Comparison of ENCODE assay signal across 8 mouse cellular contexts in genomic region chr17:83732801-83733200, GRCm38 (mm10). TPM values are rescaled to one million over a fixed set of nuclear protein-coding genes. Genes with fewer than 3 reads are reported as not detected.
DNase-seq lines count a peak whose midpoint lies in the region; ATAC-seq and TF ChIP-seq lines count a peak whose summit lies in the region.

No protein-coding gene starts in this region.

- H3K36me3 ChIP-seq in midbrain, embryonic 10.5 days: no peaks in the 10 kb centered on the region
- H3K36me3 ChIP-seq in midbrain, embryonic 13.5 days: no peaks in the 10 kb centered on the region

- DNase-seq in midbrain, embryonic 10.5 days (ENCODE audit: low spot score): peak; percentile 54
- peak; percentile 86 for DNase-seq in MN1 (ENCODE audit: low spot score)
- DNase-seq in cerebellum, adult 2 months: peak; percentile 30 to 60
- peak; percentile 90 for DNase-seq in liver
- DNase-seq in natural killer cell, adult 2 months (ENCODE audit: low spot score in 2 of 2): peak; percentile 76 to 82
- peak; percentile 30 to 72 for DNase-seq in urinary bladder, postnatal 36 days (ENCODE audit: low spot score in 2 of 2)

- no peak overlapping the region for H3K27ac ChIP-seq in midbrain, embryonic 10.5 days (replicated peaks)
- H3K27ac ChIP-seq in midbrain, embryonic 13.5 days: no peak overlapping the region
- H3K27ac ChIP-seq in cerebellum, adult 2 months (ENCODE audit: insufficient read depth, low read length): no peak overlapping the region

- no peaks in the 10 kb centered on the region for H3K27me3 ChIP-seq in midbrain, embryonic 10.5 days (ENCODE audit: low read depth, poor library complexity, severe bottlenecking)
- H3K27me3 ChIP-seq in midbrain, embryonic 13.5 days: no peaks in the 10 kb centered on the region
- no peaks in the 10 kb centered on the region for H3K27me3 ChIP-seq in cerebellum, adult 2 months (ENCODE audit: control insufficient read depth, insufficient read depth, low read length)

- no peak for TF ChIP-seq POLR2A in cerebellum, adult 2 months (IDR thresholded peaks at IDR 0.05; ENCODE audit: borderline replicate concordance, insufficient read depth, low read length)

- WGBS in midbrain, embryonic 10.5 days: 44% methylated on average over 5 of the region's 5 CpGs
- WGBS in midbrain, embryonic 13.5 days: 55% methylated on average over 5 of the region's 5 CpGs
- WGBS in cerebellum, adult 2 months: 47% methylated on average over 5 of the region's 5 CpGs

- no peak for ATAC-seq in midbrain, embryonic 13.5 days
- ATAC-seq in granulocyte monocyte progenitor cell, adult 5-6 weeks (replicated peaks; ENCODE audit: poor library complexity, severe bottlenecking): peak; percentile 75

- no peak overlapping the region for H3K4me3 ChIP-seq in midbrain, embryonic 10.5 days
- no peak overlapping the region for H3K4me3 ChIP-seq in midbrain, embryonic 13.5 days (replicated peaks)
- H3K4me3 ChIP-seq in cerebellum, adult 2 months (replicated peaks; ENCODE audit: insufficient read depth, low read depth, low read length): no peak overlapping the region

- H3K9me3 ChIP-seq in midbrain, embryonic 10.5 days (replicated peaks): no peaks in the 10 kb centered on the region
- no peaks in the 10 kb centered on the region for H3K9me3 ChIP-seq in midbrain, embryonic 13.5 days

- H3K9ac ChIP-seq in midbrain, embryonic 13.5 days (replicated peaks): no peak overlapping the region

- TF ChIP-seq CTCF in cerebellum, adult 2 months (IDR thresholded peaks at IDR 0.05; ENCODE audit: borderline replicate concordance, insufficient read depth, low read depth, low read length): peak; percentile 71

- no peak overlapping the region for H3K4me2 ChIP-seq in midbrain, embryonic 13.5 days (replicated peaks)

- H3K4me1 ChIP-seq in midbrain, embryonic 10.5 days: no peaks in the 10 kb centered on the region; the same call in 1 of the 2 replicates
- no peaks in the 10 kb centered on the region for H3K4me1 ChIP-seq in midbrain, embryonic 13.5 days (replicated peaks)
- H3K4me1 ChIP-seq in cerebellum, adult 2 months (ENCODE audit: control insufficient read depth, insufficient read depth, low read length): no peaks in the 10 kb centered on the region

RNA-seq across cellular contexts. Expression of gene Mta3, which starts 26.8 kb away (rescaled TPM):
- polyA plus RNA-seq in midbrain, embryonic 10.5 days (2016; fragmentation: Nextera tagmentation; extraction: Ambion mirVana): 32.6 and 35.4 TPM in 2 replicates
- polyA plus RNA-seq in midbrain, embryonic 13.5 days (2015; fragmentation: Nextera tagmentation; extraction: Ambion mirVana): 26.6 and 28.4 TPM in 2 replicates
- polyA plus RNA-seq in cerebellum, adult 2 months (2012; rRNA removed): 67.2 and 68.2 TPM in 2 replicates
- total RNA-seq in granulocyte monocyte progenitor cell, adult 5-6 weeks (2014; fragmentation: Nextera tagmentation): 21.3 and 30.7 TPM in 2 replicates
- total RNA-seq in granulocyte monocyte progenitor cell, adult 5-6 weeks (2017): 15.2 and 21.1 TPM in 2 replicates
